25 mouse cellular contexts compared by ENCODE assay signal in the genomic region with DNA sequence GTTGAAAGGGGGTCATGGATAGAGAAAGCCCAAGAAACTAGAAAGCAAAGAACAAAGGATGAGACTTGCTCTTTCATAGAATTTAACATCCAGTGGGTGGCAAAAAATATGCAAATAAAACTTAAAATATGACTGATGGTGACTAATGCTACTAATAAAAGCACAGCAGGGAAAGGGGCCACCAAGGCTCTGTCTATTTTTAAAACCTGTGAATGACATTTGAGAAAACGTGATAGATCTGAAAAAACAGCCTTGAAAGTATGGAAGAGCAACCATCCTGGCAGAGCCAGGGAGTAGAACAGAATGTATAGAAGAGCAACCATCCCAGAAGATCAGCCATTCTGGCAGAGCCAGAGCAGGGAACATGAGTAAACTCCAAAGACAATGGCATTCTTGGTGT.
"Had no signal": no experiment of that assay in that cellular context is flagged by ENCODE, and none has a peak within 500 bp of the region (broad histone marks: within the 10 kb centered on the region; RNA-seq: fewer than 3 reads in every experiment).

No protein-coding gene starts in this region.

- H3K4me1 ChIP-seq: heart, embryonic 13.5 days; heart, embryonic 15.5 days; hindbrain, embryonic 13.5 days; hindbrain, embryonic 15.5 days; limb, embryonic 10.5 days; limb, embryonic 12.5 days had no signal

- H3K4me2 ChIP-seq: heart, embryonic 11.5 days; heart, embryonic 13.5 days; heart, embryonic 15.5 days; hindbrain, embryonic 13.5 days; hindbrain, embryonic 15.5 days; limb, embryonic 12.5 days; liver, embryonic 11.5 days had no signal

- ATAC-seq: hindbrain, postnatal 0 days; intestine, postnatal 0 days had no signal

- H3K9me3 ChIP-seq: heart, embryonic 13.5 days; heart, embryonic 15.5 days; hindbrain, embryonic 13.5 days; hindbrain, embryonic 15.5 days; limb, embryonic 10.5 days; limb, embryonic 12.5 days had no signal

- H3K27ac ChIP-seq: heart, adult 2 months; heart, embryonic 13.5 days; heart, embryonic 15.5 days; hindbrain, embryonic 13.5 days; hindbrain, embryonic 15.5 days; hindbrain, postnatal 0 days; layer of hippocampus, adult 2 months; left cerebral cortex, adult 2 months; limb, embryonic 10.5 days; limb, embryonic 12.5 days; liver, embryonic 14.5 days had no signal

- H3K9ac ChIP-seq: heart, embryonic 13.5 days; heart, embryonic 15.5 days; hindbrain, embryonic 13.5 days; hindbrain, embryonic 15.5 days; limb, embryonic 12.5 days; liver, embryonic 14.5 days had no signal

- H3K36me3 ChIP-seq: heart, embryonic 13.5 days; heart, embryonic 15.5 days; hindbrain, embryonic 13.5 days; hindbrain, embryonic 15.5 days; limb, embryonic 10.5 days; limb, embryonic 12.5 days had no signal

- H3K4me3 ChIP-seq: heart, adult 2 months; heart, embryonic 13.5 days; heart, embryonic 15.5 days; hindbrain, embryonic 13.5 days; hindbrain, embryonic 15.5 days; layer of hippocampus, adult 2 months; left cerebral cortex, adult 2 months; limb, embryonic 10.5 days; limb, embryonic 12.5 days had no signal

- DNase-seq: gastrocnemius, postnatal 14 days; gastrocnemius, postnatal 36 days; heart, adult 11 months; heart, adult 2 months; heart, postnatal 14 days; heart, postnatal 36 days; kidney, adult 18-20 months; kidney, adult 8-10 months; kidney, postnatal 10 days; kidney, postnatal 25 days; kidney, postnatal 4 days; liver had no signal

- H3K27me3 ChIP-seq: heart, embryonic 13.5 days; heart, embryonic 15.5 days; hindbrain, embryonic 13.5 days; hindbrain, embryonic 15.5 days; limb, embryonic 12.5 days had no signal
